Comparison of ENCODE assay signal across 9 mouse cellular contexts in genomic region chr5:143395649-143396048, GRCm38 (mm10). TPM values are rescaled to one million over a fixed set of nuclear protein-coding genes. Genes with fewer than 3 reads are reported as not detected.
DNase-seq lines count a peak whose midpoint lies in the region; ATAC-seq and TF ChIP-seq lines count a peak whose summit lies in the region.
"Had no signal": no experiment of that assay in that cellular context is flagged by ENCODE, and none has a peak within 500 bp of the region (broad histone marks: within the 10 kb centered on the region; RNA-seq: fewer than 3 reads in every experiment).

No protein-coding gene starts in this region.

- no peak overlapping the region for H3K9ac ChIP-seq in forebrain, embryonic 13.5 days

- no peak for TF ChIP-seq POLR2A in lung, adult 2 months (IDR thresholded peaks at IDR 0.05; ENCODE audit: borderline replicate concordance, extremely low read depth, low read depth, low read length)

- no peak overlapping the region for H3K4me3 ChIP-seq in lung, adult 2 months (replicated peaks; ENCODE audit: extremely low read depth, low read depth, low read length)
- H3K4me3 ChIP-seq in forebrain, embryonic 13.5 days, result no peak overlapping the region

- no peaks in the 10 kb centered on the region for H3K27me3 ChIP-seq in Patski
- H3K27me3 ChIP-seq in forebrain, embryonic 13.5 days, result no peaks in the 10 kb centered on the region

- in situ Hi-C loops in Patski (cut with MboI; ENCODE audit: low pct_unique_long_range_greater_than_20kb), result no loop called here

- ATAC-seq in Patski, result no peak
- peak; percentile 83 for ATAC-seq in erythroid progenitor cell, adult 5-6 weeks (replicated peaks; ENCODE audit: low FRiP score, poor library complexity, severe bottlenecking)
- ATAC-seq in forebrain, embryonic 13.5 days, result no peak
- ATAC-seq: hindbrain, embryonic 16.5 days had no signal

- POLR2A ChIA-PET in Patski (lab: Charles Lee), result no interaction called here

- no peak overlapping the region for H3K27ac ChIP-seq in forebrain, embryonic 13.5 days

- no peak overlapping the region for H3K4me2 ChIP-seq in forebrain, embryonic 13.5 days

- CTCF ChIA-PET in Patski (lab: Charles Lee), result no interaction called here

- no peaks in the 10 kb centered on the region; the same call in 1 of the 2 replicates for H3K36me3 ChIP-seq in forebrain, embryonic 13.5 days (ENCODE audit: poor library complexity, severe bottlenecking)

- peak; percentile 58 for TF ChIP-seq CTCF in lung, adult 2 months (IDR thresholded peaks at IDR 0.05; ENCODE audit: insufficient read depth, low read length)
- peak; percentile 63 for TF ChIP-seq CTCF in Patski (IDR thresholded peaks at IDR 0.05)

- no peaks in the 10 kb centered on the region for H3K4me1 ChIP-seq in lung, adult 2 months (ENCODE audit: control insufficient read depth, insufficient read depth, low read length)
- no peaks in the 10 kb centered on the region for H3K4me1 ChIP-seq in forebrain, embryonic 13.5 days

- no peak for DNase-seq in lung, adult 2 months
- DNase-seq in lung, postnatal 4 days, result no peak
- no peak for DNase-seq in Patski (ENCODE audit: low read depth, low spot score)
- peak; percentile 30 to 58 for DNase-seq in spleen, postnatal 10 days (ENCODE audit: low spot score in 2 of 2)
- DNase-seq in ovary, adult 18-20 months (ENCODE audit: low spot score), result no peak
- no peak for DNase-seq in layer of hippocampus, postnatal 36 days

- 42% methylated on average over 2 of the region's 2 CpGs for WGBS in lung, adult 2 months
- 52% methylated on average over 2 of the region's 2 CpGs for WGBS in forebrain, embryonic 13.5 days

- H3K9me3 ChIP-seq in forebrain, embryonic 13.5 days (replicated peaks), result peaks cover 7% of the 10 kb centered on the region; the same call in 1 of the 2 replicates

RNA-seq across cellular contexts. Expression of gene Kdelr2, which starts 8.0 kb away (rescaled TPM):
- 131 TPM in 2 replicates for polyA plus RNA-seq in lung, adult 2 months (2012; rRNA removed)
- polyA plus RNA-seq in Patski (2021), result 117 TPM
- 42.5 and 44.0 TPM in 2 replicates for total RNA-seq in erythroid progenitor cell, adult 5-6 weeks (2015; ENCODE audit: low replicate concordance)
- 31.8 and 44.3 TPM in 2 replicates for total RNA-seq in erythroid progenitor cell, adult 5-6 weeks (2017; ENCODE audit: low replicate concordance)
- polyA plus RNA-seq in forebrain, embryonic 13.5 days (2015; fragmentation: Nextera tagmentation; extraction: Ambion mirVana), result 146 and 148 TPM in 2 replicates
- 10 to 100 TPM; 32.8 to 35.9 TPM for total RNA-seq in layer of hippocampus, postnatal 36 days (2021)

RNA-seq across cellular contexts. Expression of gene Grid2ip, which starts 38.5 kb away (rescaled TPM):
- polyA plus RNA-seq in lung, adult 2 months (2012; rRNA removed), result 0.02 and 0.09 TPM in 2 replicates
- polyA plus RNA-seq in Patski (2021), result 0.03 TPM
- not detected in 2 replicates for total RNA-seq in erythroid progenitor cell, adult 5-6 weeks (2015; ENCODE audit: low replicate concordance)
- not detected in 2 replicates for total RNA-seq in erythroid progenitor cell, adult 5-6 weeks (2017; ENCODE audit: low replicate concordance)
- 0.15 and 0.23 TPM in 2 replicates for polyA plus RNA-seq in forebrain, embryonic 13.5 days (2015; fragmentation: Nextera tagmentation; extraction: Ambion mirVana)
- 1 to 10 TPM; 1.6 to 1.8 TPM for total RNA-seq in layer of hippocampus, postnatal 36 days (2021)

Comparison
In these comparisons a context has a peak if more than half of its experiments do, and no peak if none do; other contexts are left out.
1. DNase-seq: peak in spleen, postnatal 10 days (2 of 2); none in lung, adult 2 months (single experiment), lung, postnatal 4 days (0 of 2), Patski (single experiment), ovary, adult 18-20 months (single experiment) and layer of hippocampus, postnatal 36 days (0 of 2).